Mouse (Mus musculus) cerebellum, postnatal 14 days (tissue): ENCODE measurements around the gene Ift46.
A peak's percentile ranks its signal among the peaks of the same experiment; 100 is the strongest.

Experiments
- DNase-seq, 2 experiments: peaks; one replicate each; pipeline ENCODE4 v3.0.0; 2021; ENCODE audit warnings: mixed read lengths in 2 of 2

The Ift46 gene

GRCm38 (mm10) chr9:44810316-44810715 lies 42.6 kb downstream of the Ift46 start:
- DNase-seq: no peak

GRCm38 (mm10) chr9:44814179-44814578 lies 46.5 kb downstream of the Ift46 start:
- DNase-seq: no peak

DNA sequence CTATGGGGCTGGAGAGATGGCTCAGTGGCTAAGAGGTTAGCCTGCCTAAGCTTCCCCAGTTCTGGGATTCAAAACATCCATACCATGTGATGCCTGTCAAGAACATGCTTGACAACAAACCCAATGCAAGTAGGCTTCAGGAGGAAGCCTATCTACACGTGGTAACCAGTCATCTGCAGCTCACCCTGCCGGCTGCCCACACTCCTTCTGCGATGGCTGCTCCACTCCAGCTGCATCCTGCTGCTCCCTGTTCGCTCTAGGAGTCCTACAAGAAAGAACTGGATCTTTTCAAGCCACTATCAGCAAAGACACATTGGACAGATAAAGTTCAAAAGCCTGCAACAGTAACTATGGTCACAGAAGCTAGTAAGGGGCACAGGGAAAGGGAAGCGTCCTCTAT lies 49.8 kb downstream of the Ift46 start:
- no peak for DNase-seq

DNA sequence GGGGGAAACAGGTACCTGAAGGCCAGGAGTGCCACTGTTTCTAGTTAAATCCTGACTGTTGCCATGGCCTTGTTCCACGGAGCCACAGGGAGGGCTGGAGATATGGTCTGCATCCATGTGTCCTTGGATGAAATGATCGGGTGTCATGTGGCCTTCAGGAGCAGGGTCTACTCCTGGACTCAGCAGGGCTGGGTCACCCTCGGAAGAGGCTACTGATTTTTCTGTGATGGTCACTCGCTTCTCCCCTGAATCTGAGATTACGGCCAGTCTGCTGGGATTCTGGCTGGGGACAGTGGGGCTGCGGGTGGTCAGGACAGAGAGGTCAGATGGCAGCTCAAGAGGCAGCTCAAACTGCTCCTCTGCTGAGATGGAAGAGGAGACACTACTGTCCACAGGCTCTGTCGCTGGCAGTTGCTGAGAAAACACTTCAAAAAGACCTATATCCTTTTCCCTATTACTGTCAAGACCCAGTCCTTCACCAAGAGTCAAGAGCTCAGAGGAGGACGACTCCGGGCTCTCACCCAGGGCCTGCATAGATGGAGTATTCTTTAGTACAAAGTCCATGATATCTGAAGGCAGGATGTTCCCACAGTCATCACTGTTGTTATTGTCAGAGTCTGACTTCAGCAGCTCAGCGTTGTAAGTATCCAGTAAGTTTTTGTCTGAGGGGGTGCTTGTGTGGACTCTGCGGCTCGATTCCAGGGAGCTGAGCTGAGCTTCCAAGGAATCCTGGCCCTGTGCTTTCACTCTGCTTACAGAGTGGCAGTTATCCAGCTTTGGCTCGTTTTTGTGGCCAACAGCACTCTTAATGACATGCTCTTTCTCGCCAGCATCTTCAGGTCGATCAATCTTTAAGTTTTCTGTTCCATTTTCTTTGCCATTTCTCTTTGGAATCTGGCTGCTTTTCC lies 52.5 kb downstream of the Ift46 start:
- no peak for DNase-seq

GRCm38 (mm10) chr9:44826660-44827059 lies 59.0 kb downstream of the Ift46 start:
- DNase-seq: no peak

DNA sequence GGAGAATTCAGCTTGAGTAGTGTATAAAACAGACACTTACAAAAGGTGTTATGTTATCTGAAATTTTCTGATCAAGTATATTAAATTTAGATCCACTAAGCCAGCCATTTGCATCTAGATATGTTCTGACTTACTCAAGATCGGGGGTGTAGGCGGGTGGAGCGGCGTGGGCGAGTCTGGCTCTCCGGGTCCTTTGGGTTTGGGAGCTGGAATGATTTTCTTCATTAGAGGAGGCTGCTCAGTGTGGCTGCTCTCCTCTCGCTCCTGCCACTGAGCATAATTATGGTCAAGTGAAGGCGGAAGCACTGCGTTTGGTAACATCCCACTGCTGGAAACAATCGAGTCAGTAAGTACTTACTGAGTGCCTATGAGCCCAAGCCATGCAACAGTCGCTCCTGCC lies 61.2 kb downstream of the Ift46 start:
- DNase-seq: no peak

DNA sequence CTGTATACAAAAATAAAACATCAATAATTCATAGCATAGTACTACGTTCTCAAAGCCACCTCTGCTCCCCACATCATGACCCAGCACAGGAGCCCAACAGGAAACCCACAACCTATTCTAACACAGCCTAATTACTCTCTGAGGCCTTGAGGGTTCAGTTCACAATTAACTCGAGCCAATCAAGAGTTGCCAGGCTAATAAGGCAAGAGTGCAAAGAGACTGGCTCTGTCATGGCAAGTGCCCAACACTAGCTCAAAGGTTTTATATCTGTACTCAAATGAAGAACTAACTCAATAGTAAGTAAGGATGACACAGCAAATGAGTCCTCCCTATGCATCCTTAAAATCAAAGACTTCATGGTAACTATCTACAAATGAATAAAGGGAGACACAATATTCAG lies 62.8 kb downstream of the Ift46 start:
- DNase-seq: no peak

GRCm38 (mm10) chr9:44832356-44832755 lies 64.6 kb downstream of the Ift46 start:
- peak; percentile 28 to 52 for DNase-seq

DNA sequence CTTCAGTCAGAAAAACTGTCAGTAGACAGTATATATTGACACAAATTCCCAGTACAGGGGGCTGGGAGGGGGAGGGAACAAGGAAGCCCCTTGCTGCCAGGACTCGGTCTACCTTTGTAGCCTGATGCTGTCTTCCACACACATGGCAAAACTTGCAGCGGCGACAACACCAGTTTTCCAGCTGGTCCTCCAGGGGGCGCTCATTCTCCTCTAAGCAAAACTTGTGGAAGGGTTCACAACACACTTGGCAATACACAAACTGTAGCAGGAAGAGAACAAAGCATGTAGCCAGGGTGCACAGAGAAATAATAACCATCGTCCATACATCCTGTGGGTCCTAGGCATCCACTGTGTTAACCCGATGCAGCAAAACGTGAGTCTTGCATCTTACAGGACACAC lies 68.7 kb downstream of the Ift46 start:
- peak; percentile 81 to 86 for DNase-seq

DNA sequence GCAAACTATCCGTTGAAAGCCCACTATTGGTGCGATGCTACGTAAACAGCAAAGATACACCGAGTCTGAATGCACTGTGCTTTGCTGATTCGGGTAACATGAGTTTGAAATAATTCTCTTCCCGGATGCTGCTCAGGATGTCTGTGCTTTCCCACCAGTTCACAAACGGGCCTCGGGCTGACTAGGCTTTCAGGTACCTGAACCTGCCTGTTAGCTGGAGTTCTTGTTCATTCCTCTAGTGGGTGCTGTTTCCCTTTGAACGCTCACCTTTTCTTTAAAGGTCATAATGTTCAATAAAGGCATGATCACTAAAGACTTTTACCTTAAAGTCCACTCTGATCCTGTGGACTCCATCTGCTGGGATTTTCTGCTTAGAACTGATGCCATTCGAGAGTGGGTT lies 73.5 kb downstream of the Ift46 start:
- DNase-seq: peak; percentile 50 to 58
